Mouse (Mus musculus) hindlimb bud, embryonic 11.5 days (tissue): ENCODE data around the gene Dedd.
"Not testable (repeated sequence)": the region's sequence is repeated elsewhere in the genome, so short reads cannot be mapped to it uniquely, and the experiment has no call there.

Experiments used
- DNase-seq: peaks from one replicate; pipeline ENCODE4 v3.0.0-alpha.2; 2012; ENCODE audit warnings: low read depth, low spot score; ENCODE audit errors: extremely low spot score

Dedd gene

DNA sequence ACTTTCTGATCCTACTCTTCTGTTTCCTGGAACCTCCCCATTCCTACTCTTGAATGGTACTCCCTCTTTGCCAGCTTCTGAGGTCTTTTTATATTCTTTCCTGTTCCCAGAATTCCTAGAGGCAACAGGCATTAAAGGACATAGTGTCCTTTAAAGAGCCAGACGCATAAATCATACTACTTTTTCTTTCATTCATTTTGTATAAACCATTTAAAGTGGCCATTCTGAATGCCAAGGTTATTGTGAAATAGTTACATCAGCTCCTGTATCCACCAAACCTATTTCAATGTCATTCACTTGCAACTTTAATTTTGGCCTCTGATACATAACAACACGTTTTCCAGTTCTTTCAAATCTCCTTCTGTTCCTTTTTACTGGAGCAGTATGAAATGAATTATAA lies 19.6 kb upstream of the Dedd start:
- no peak for DNase-seq

DNA sequence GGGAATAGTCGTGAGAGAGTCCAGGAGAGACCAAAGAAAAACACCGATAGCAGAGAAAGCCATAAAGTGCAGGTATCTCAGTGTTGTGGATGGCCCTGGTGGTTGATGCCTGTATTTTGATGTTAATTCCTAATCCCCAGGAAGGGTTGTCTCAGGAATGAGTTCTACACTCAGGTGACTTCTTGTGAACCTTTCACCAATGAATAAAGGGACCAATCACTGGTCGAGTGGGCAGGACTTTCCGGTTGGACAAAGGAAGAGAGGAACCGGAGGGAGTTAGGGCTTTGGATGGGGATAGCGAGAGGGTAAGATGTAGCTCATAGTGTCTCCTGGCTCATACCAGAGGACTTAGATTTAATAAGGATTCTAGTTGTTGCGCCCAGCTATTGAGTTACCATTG lies 9.2 kb upstream of the Dedd start:
- no peak for DNase-seq

DNA sequence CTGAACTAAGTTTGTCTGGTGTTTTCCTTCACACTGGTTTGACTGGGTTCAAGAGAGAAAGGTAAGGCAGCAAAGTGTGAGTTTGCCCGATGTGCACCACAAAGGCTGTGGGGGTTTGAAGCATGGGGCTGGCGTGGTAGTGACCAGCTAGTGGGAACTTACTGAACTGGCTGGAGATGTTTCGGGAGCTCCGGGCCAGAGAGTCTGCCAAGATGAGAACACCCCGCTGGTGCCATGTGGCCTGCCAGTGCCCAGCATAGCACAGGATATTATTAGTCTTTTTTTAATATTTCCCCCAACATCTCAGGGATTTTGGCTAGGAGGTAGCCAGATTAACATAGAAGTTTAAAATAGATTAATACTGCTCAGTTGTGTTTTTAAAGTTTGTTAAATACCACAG lies 8.8 kb upstream of the Dedd start:
- no peak for DNase-seq

DNA sequence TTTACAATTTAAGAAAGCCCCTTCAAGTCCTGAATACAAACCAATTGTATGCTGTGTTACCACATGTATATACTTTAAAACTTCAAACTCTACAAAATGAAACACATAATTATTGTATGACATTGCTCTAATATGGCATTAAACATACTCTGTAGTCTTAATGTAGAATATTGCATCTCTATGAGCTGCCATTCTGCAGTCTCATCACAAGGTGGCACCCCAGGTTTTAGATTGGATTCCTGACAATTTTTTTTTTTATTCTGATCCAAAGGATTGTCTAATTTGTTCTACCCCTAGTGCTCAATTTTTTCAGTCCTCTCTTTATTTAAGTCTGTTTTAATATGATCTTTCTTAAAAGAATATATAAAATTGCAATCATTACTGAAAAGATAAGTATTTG lies 7.5 kb upstream of the Dedd start:
- DNase-seq = no peak

DNA sequence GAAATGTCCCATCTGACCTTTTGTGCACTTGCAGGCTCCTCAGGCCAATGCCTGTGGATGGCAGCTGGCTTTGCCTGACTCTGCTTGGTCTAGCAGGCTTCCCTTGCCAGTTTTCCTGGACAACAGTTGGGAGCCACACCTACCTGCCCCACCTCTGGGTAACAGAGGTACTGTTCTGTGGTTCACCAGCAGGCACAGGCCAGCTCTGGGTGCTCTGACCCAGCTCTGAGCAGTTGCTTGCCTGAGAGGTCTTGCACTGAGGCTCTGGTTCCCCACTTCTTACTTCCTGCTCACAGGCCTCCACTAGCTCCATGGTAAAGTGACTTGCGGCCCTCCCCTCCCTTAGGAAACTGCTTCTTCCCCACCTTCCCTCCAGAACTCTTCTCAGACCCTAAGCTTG lies 6.9 kb upstream of the Dedd start:
- no peak for DNase-seq

DNA sequence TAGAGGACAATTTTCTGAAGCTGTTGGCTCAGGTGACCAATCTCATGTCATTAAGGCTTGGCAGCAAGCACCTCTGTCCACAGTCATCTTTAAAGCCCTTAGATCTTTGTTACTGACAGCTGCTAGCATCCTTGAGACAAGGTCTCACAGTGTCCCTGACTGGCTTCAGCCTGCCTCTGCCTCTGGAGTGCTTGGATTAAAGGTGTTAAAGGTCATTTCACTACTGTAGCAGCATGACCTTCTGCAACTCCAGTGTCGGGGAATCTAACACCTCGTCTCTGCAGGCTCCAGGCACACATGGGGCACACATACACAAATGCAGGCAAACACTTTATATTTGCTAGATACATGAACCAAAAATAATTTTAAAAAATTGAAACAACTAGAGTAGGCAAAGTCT lies 3.4 kb upstream of the Dedd start:
- DNase-seq = no peak

DNA sequence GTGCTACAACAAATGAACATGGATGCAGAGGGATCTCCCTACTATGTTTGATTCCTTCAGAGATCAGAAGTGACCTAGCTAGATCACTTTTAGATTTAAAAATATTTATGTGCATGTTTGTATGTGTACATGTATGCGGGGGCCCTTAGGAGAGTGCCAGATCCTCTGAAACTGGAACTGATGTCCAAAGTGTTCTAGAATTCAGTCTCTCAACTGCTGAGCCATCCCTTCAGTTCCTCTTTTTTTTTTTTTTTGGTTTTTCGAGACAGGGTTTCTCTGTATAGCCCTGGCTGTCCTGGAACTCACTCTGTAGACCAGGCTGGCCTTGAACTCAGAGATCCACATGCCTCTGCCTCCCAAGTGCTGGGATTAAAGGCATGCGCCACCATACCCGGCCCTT lies 2.4 kb upstream of the Dedd start:
- not testable (repeated sequence) for DNase-seq

GRCm38 (mm10) chr1:171328244-171328643 lies 701 bp upstream of the Dedd start:
- no peak for DNase-seq

DNA sequence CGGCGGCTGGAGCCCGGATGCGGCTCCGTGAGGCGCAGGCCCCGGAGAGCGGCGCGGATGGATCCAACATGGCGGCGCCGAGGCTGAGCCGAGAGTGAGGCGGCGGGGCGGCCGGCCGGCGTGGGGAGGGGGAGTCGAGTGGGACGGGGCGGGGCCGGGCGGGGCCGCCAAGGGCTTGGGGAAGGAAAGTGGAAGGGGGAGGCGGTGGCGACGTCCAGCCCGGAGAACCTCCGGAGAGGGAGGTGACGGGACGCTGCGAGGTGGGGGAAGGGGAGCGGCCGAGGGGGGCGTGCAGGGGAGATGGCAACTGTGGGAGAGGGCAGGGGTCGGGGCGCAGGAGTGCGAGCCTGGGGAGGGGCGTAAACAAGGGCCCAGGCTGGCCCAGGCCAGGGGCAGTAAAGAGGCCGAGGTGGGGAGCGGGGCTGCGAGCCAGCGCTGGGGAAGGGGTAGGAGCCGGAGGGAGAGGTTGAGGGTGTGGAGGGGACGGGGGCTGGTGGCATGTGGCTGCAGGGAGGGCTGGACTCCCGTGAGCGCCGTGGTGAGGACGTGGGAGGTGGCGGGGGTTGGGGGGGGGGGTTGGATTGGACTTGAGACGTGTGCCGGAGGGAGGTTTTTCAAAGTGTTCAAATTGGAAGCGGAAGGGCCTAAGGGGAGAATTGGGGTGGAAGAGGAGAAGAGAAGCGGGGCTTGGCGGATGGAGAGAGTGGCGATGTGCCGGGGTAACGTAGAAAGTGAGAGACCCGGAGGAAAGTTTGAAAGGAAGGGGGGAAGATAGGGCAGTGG lies 679 bp downstream of the Dedd start:
- no peak for DNase-seq

DNA sequence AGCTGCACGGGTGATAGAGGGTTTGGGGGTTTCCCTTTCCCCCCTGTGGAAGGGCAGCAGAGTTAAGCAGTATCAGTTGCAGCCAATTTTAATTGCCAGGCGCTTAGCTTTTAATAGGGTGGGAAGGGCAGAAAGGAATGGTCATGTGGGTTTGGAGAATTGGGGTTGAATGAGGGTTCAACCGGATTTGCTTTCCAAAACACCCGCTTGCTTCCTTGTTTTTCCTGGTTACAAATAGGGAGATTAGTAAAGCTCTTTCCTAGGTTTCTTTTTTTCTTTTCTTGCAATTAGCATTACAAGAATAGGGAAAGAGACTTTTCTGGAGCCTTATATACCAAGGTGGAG lies 1.2 kb downstream of the Dedd start:
- no peak for DNase-seq

DNA sequence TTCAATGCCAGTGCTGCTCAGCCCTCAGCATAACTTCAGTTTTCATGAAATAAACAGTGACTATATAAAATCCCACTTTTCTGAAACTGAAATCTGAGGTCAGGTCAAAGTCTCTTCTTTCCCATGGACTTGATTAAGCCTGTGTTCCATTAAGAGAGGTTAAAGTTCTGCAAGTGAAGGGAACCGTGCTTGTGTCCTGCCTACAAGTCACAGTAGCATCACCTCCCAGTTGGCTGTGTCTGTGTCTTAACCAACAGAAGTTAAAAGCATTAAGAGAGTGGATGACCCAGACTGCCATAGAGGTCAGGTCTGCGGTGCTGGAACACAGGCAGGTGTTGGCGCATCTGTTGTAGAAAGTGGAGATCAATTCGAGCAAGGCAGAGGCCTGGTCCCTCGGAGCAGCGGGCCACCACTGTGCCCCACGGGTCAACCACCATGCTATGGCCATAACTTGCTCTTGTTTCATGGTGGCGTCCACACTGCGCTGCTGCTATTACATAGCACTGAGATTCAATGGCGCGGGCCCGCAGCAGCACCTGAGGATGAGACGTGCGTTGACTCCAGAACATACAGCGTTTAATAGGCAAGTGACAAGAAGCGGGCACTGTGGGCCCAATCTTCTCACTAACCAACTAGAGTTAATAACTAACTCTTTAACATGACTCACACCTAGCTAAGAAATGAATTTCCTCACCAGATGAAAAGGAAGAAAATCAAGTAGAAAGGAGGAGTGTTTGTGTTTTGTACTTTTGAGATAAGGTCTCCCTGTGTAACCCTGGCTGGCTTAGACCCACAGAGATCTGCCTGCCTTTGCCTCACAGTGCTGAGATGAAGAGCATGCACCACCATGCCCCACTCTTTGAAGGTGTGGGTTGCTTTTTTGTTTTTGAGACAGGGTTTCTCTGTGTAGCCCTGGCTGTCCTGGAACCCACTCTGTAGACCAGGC lies 13.6 kb downstream of the Dedd start:
- DNase-seq = no peak

GRCm38 (mm10) chr1:171343922-171344677 lies 15.2 kb downstream of the Dedd start:
- DNase-seq = no peak

DNA sequence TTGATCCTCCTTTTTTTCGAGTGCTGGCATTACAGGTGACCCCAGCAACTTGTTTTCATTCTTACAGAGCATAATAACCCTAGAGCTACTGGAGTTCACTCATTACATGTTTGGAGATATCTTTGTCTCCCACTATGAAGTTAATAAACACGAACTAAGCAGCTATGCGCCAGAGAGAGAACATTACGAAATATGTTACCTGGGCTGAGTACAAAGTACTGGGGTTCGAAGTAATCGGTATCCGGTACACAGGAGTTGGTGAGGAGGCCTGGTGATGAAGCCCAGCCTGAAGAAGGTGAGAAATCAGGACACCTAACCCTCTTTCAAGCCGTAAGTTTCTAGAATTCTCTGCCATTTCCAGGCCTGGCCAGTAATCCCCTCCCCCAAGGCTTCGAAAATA lies 15.8 kb downstream of the Dedd start:
- DNase-seq = no peak

DNA sequence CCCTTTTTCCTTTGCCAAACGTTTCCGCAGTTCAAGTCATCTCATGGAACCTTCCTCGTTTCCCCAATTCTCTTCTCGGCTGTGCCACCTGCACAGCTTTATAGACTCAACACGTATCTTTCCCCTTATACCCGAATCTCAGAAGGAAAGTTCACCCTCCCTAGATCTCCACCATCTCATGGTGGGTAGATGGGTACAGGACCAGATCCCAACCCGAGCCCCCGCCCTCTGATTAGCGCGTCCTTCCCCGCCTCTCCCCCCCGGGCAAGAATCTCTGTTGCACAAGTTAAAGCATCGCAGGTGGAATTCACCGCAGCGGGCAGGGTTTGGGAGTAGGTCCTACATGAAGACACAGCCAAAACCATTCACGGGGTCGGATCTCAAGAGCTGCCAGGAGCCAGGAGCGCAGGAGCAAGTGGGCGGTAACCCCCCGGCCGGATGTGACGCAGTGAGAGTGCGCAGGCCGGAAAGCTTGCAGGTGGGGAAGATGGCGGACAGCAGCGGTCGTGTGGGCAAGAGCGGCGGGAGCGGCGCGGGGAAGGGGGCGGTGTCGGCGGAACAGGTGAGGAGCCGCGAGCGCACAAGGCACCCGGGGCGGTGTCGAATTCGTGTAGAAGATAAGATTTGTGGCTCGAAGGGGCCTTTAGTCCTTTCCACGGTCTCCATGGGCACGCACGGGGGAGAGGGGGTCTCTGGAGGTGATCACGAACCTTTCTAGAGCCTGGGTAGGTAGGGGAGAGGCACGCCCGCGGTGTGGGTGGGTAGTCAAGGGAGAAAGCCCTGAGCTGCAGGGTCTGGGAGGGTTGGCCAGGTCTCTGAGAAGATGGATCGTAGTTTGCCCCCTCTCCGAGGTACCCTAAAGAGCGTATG lies 16.5 kb downstream of the Dedd start, which contains the start of the genes Nit1 and Pfdn2:
Nit1 (minus strand) TSS at position 422 of the 870 bp plus-strand sequence.
Pfdn2 (plus strand) TSS at position 446 of the 870 bp plus-strand sequence.
- DNase-seq = no peak

GRCm38 (mm10) chr1:171346095-171346450 lies 17.1 kb downstream of the Dedd start:
- no peak for DNase-seq

DNA sequence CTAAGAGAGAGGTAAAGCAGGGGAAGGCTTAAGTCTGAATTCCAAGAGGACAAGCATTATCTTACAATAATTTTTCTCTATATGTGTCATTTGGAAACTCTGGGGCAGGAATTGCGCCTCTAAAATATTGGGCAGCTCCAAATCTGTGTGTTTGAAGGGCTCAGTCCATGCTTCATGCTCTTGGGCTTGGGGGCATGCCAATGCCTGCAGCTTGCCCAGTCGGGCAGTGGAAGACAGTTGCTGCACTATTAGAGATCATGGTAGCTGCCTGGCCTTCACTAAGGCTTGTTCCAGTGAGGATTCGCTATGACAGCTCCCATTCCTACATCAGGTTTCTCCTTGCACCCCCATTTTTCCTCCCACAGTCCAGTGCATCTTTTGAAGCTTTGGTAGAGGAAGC lies 19.7 kb downstream of the Dedd start:
- DNase-seq = no peak

DNA sequence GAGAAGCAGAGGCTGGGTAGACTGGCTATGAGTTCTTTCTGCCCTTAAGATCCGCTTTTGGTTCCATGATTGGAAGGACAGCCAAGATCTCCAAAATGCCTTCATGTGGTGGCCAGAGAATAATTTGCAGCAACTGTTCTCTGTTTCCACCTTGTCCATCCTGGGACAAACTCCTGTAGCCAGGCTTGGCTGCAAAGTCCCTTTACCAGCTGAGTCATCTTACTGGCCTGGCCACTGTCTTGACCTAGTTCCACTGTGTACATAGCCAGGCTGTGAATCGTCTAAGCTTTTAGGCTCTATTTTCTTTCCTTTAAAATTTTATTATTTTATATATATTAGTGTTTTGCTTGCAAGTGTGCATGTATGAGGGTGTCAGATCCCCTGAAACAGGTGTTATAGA lies 20.3 kb downstream of the Dedd start:
- no peak for DNase-seq

- no peak for DNase-seq
Measured at GRCm38 (mm10) chr1:171355812-171356340, 26.9 kb downstream of the Dedd start.

DNA sequence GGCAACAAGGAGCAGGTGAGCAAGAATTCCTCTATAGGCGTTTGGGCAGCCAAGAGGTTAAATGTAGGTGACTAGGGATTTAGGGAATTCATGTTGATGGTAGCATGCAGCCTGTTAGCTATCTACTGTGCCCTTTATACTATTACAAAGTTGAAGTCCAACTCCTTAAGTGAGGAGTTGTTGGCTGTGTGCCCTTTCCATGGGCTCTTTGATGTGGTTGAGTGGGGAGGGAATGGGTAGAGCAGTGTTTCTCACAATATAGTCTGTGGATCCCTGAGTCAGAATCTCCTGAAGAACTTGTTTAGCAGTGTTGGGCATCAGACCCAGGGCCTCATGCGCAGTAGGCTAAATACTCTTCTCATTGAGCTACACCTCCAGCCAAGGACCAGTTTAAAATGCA lies 27.9 kb downstream of the Dedd start:
- no peak for DNase-seq

DNA sequence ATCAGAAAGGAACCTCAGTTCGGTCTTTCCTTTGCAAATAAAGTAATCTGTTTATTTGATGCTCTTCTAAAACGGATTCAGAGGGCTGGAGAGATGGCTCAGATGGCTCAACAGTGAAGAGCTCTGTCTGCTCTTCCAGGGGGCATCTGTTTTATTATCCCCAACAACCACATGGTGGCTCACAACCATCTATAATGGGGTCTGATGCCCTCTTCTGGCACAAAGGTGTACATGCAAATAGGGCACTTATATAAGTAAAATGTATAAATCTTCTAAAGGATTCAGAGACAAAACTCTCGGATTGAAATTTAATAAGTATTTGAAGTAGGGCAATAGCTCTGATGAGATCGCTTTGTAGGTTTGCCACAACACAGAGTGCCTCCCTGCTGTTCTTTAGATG lies 29.5 kb downstream of the Dedd start:
- DNase-seq = no peak
